Mouse (Mus musculus): Measurements from ENCODE around the gene Ism2.
"Not testable (repeated sequence)": the region's sequence is repeated elsewhere in the genome, so short reads cannot be mapped to it uniquely, and the experiment has no call there.

Gene Ism2

DNA sequence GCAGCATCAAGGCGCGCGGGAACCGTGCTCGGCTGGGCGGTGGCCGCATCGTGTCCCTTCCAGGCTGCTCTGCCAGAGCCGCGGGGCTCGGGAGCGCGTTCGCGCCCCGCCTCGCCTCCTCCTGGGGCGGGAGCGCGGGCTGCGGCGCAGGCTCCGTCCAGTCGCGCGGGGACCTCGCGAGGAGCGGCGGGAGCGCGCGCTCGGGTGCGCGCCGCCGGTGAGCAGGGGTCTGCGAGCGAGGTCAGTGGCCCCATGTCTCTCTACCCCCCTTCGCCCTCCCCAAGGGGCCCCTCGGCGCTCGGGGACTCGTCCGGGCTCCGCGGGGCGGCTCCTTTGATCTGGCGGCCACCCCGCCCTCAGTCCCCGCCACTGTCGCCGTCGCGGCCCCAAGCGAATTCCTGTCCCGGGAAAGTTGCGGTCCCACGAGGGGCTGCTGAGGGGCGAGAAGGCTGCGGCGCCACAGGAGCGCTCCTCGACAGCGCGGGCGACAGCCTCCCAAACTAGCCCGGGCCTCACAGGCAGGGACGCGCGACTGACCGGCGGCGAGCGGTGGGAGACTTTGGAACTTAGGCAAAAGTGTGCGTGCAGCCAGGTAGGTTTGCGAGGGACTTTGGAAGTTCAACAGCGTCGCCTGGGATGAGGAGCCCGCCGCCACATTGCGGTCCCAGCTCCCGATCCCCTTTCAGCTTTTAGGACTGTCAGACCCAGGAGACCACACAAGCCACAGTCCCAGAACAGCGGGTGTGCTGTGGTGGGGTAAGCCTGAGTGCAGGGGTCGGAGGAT lies at the start of gene Ism2:
Gene Ism2, minus strand, starts transcription at position 49 of the 784 bp plus-strand sequence.
- no peak for DNase-seq (ENCODE audit: low spot score in 2 of 2)

DNA sequence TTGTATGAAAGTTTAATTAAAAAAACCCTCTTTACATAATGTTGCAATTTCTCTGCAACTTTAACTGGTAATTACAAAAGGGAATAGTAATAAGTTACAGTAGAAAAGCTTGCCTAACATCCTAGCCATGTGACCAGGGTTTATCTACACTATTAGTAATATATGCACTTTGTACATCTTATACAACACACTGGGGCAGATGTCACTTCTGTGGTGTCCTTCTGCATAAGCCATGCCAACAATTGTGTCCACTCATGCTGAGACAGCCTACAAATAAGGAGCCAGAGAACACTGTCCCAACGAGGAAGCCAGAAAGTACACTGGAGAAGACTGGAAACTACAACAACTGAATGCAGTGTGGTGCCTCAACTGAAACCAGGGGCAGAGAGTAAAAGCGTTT lies 48.5 kb upstream of the Ism2 start:
- DNase-seq (ENCODE audit: low spot score in 2 of 2): no peak

DNA sequence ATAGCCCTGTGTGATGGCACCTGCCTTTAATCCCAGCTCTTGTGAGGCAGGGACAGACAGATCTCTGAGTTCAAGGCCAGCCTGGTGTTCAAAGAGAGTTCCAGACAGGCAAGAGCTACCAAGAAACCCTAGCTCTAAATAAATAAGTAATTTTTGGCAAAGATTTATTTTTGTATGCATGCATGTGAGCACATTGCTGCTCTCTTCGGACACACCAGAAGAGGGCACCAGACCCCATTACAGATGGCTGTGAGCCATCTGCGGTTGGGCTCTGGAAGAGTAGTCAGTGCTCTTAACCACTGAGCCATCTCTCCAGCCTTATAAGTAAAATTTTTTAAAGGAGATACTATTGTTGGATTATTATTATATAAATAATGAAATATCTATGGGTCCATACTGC lies 48.0 kb upstream of the Ism2 start:
- no peak for DNase-seq (ENCODE audit: low spot score in 2 of 2)

DNA sequence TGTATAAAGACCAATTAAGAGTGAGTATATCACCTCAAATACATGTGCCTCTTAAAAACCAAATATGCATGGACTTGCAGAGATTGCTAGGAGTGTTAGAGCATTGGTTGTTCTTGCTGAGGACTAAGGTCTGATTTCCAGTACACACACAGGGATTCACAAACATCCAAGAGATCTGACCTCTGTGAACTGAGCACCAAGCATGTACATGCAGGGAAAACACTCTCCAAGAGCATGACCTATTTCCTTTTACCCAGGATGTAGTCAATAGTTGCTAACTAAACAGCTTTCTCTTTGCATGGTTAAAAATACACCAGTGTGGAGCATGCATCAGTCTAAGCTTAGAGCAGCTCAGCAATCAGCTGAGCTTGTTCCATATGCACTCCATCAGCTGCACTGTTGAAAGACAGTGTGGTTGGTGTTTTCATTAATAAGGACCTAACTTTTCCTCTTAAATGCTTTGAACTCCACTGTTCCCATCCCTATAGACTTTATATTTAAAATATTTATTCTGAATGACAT lies 43.6 kb upstream of the Ism2 start:
- DNase-seq (ENCODE audit: low spot score in 2 of 2): no peak

DNA sequence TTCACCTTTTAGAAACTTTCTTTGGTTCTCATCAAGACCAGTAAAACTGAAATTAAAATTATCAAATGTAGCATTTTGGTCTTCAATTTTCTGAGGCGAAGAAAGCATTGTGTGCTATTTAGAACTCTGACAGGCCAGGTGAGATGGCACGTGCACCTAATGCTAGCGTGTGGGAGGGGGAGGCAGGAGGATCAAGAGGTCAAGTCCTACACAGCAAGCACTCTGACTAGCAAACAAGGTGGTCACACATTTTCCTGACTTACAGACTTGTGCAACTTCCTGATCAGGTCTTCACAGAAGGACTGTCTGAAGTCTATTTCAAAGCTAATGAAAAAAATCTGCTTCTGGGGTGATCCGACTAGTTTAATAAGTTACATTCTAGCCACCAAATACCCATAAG lies 38.6 kb upstream of the Ism2 start:
- DNase-seq (ENCODE audit: low spot score in 2 of 2): no peak

DNA sequence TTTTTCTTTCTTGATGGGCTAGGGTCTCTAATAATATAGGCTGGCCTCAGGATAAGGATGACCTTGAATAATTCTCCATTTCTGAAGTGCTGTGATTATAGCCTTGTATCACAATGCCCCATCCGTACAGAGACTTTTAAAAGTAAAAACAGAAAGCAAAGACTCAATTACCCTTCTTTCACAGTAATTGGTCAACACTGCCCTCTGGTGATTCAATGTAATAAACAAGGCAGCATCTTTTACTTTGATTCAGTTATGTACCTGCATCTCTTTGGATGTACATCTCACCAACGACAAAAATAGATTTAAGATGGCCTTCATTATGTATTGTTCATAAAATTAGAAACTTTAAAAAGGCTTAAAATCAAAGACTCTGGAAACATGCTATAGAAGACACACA lies 35.4 kb upstream of the Ism2 start:
- peak in 1 of 2 experiments; percentile 7 for DNase-seq (ENCODE audit: low spot score in 2 of 2)

DNA sequence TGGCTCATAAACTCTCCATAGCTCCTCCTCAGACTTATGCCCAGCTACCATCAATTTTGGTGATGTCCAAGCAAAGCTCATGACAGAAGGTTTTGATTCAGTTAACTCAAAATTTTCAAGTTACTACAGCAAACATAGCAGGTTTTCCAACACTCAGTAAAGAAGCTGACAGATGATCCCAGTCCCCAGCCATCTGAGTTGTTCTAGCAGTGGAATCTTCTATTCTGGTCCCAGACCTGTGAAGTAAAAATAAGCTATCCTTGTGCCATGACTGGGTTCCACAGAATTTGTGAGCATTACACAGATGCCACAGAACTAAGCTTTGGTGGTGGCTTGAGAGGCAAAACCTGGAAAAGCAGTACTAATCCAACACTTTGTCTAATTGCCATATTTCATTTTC lies 34.3 kb upstream of the Ism2 start:
- no peak for DNase-seq (ENCODE audit: low spot score in 2 of 2)

DNA sequence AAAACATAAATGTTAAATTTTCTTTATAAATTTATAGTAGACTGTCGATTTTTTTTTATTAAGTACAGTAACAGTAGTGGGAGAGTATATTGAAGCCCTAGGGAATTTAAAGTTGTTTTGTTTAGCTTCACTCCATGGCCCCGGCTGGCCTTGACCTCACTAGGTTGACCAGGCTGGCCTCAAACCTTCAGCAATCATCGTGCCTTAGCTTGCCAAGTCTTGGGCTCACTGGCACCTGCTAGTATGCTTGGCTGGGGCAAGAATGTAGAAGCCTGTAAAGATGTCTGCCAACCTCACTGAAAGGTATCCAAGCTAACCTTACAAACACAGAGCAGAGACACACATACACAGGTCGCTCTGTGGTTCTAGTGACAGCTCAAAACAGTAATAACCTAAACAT lies 33.0 kb upstream of the Ism2 start:
- DNase-seq (ENCODE audit: low spot score in 2 of 2): no peak

DNA sequence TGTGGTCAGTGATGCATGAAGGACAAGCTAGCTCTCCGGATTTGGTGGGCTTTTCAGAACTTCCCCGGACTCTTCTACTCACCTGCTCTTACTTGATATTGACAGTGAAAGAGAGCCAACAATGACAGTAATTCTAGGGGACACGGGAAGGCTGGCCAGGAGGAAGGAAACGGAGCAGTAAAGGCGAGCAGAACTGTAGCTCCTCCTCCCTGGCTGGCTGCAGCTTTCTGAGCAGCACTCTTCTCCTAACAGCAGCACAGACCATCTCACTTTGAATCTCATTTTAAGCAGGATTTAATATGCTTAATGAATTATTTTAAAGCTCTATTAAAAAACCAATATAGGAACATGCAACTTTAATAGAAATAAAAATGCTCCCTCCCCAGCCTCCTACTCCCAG lies 32.4 kb upstream of the Ism2 start:
- no peak for DNase-seq (ENCODE audit: low spot score in 2 of 2)

DNA sequence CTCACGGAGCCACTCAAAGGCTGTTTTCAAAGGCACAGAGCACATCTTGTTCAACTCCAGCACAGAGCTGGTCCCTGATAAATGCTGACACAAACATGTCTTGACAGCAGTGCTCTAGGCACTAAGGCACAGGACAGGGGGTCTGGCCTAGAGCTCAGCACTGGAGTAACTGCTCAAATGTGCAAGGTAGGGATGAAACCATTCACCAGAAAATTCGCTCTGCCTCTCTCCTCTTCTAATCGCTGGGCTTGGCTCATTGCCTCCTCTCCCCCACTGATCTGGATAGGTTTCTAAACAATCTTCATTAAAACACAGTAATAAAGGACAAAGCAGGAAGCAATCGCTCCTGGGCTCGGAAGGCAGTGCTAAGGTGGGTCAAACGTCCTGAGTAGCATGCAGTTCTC lies 31.6 kb upstream of the Ism2 start:
- no peak for DNase-seq (ENCODE audit: low spot score in 2 of 2)

DNA sequence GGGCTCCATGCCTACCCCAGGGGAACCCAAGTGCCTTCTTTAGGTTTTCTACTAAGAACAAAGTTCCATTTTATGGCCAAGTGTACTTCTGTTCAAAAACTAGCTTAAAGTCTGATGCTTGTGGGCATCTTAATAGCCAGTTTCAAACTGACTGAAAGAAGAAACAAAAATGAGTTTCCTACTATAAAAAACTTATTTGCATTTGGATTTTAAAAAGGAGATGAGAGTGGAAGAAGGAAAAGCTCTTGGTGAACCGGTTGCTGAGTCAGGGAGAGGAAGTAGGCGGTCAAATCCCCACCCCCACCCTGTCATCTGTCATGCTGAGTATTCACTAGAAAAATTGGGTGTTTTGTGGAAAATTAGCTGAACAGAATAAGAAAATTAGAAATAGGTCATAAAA lies 30.7 kb upstream of the Ism2 start:
- no peak for DNase-seq (ENCODE audit: low spot score in 2 of 2)

DNA sequence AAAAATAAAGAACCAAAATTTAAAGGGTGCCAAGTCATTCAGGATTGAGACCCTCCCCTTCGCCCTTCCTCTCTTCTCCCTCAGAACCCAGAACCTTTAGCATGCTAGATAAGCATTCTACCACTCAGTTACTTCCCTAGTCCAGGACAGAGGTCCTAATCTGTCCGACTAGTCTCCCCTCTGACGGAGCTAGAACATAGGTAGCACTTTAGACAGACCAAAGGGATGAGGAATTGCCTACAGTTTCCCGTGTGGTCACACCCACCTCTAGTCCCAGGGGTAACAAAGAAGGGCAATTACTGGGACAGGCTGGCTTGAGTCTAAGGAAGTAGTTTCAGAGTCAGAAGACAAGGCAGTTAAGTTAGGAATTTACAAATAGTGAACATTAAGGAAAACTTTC lies 28.5 kb upstream of the Ism2 start:
- no peak for DNase-seq (ENCODE audit: low spot score in 2 of 2)

DNA sequence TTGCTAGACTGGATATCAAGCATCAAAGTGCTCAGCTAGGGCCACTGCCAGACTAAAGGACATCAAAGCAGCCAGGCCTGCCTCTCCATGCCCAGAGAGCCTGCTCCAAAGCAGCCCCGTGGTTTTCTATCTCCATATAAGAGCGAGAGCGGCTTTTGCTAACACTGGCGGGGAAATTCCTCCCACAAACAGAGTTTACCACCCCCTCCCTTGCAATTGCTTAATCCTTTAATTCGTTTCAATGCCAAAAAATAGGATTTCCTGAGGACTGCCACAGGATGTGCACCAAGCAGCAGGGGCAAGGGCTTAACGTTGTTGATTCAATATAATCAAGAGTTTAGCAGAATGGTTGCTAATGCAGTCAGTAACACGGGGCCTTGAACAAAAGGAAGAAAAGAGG lies 28.1 kb upstream of the Ism2 start:
- no peak for DNase-seq (ENCODE audit: low spot score in 2 of 2)

DNA sequence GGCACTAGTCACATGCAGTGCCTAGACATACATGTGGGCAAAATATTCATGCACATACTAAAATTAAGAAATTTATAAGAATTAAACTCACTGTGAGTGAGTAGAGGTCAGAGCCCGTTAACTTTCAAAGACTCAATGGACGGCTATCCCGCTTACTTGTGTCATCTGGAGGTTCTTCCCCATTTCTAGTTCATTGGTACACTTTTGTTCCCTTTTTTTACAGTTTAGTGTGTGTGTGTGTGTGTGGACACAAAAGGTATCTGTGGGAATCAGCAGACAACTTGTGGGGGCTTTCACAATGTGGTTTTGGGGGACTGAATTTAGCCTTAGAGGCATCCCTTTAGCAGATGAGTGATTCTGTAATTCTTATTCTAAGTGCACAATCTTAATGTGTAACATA lies 25.9 kb upstream of the Ism2 start:
- no peak for DNase-seq (ENCODE audit: low spot score in 2 of 2)

DNA sequence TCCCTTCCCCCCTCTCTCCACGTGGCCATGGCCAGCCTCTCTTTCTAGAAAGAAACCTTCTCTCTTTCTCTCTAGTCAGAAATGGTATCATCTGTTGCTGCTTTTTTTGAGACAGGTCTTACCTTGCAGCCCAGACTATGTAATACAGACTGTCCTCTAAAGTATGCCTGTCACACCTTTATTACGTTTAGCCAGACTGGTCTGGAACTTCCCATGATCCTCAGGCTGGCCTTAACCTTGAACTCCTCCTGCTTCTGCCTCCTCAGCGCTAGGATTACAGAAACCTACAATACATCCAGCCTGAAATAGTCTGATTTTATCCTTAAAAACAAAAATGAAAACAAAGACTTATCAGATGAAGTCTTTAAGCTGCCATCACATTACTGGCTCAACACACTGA lies 19.7 kb upstream of the Ism2 start:
- DNase-seq (ENCODE audit: low spot score in 2 of 2): no peak

DNA sequence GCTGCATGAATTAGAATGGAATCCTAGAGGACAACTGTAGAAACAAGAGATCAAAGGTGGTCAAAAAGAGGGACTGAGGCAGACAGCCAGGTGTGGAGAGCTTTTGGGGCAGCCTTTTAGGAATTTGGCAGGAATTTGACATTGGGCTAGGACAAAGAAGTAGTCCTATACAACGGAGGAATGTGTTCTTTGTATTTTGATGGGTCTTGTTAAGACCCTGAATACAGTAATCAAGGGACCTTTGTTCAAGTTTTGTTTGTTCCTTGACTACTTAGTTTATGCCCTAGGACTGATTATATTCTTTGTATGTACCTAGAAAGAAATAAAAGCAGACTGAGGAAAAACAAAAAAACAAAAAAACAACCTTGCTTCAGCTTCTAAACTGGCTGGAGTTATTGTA lies 18.4 kb upstream of the Ism2 start:
- no peak for DNase-seq (ENCODE audit: low spot score in 2 of 2)

DNA sequence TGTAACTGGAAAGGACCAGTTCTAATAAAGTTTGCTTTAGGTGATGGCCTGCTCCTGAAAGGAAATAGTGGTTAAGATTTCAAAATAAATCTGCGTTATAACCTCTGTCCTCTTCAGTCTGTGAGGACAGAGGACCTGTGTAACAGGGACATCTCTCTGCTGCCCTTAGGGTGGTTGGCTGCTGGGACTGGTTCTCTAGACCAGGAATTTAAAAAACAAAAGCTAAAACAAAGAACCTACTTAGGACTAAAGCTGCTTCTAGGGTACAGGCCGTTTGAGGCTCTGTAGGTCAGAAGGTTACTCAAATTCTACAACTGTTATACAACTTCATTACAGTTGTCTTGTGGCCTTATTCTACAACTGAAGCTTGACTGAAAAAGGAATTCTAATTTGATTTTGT lies 13.6 kb upstream of the Ism2 start:
- no peak for DNase-seq (ENCODE audit: low spot score in 2 of 2)

DNA sequence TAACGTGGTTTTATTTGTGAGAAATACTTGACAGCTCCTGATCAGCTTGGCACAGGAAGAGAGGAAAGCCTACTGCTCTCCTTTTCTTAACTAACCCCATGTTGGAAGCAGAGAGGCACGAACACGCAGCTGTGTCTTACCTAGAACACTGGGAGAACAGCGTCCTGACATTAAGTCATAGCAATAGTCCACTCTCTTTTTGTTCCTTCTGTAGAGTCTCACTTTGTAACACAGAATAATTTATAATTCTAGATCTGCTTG lies 7.0 kb upstream of the Ism2 start:
- DNase-seq (ENCODE audit: low spot score in 2 of 2): not testable (repeated sequence)

DNA sequence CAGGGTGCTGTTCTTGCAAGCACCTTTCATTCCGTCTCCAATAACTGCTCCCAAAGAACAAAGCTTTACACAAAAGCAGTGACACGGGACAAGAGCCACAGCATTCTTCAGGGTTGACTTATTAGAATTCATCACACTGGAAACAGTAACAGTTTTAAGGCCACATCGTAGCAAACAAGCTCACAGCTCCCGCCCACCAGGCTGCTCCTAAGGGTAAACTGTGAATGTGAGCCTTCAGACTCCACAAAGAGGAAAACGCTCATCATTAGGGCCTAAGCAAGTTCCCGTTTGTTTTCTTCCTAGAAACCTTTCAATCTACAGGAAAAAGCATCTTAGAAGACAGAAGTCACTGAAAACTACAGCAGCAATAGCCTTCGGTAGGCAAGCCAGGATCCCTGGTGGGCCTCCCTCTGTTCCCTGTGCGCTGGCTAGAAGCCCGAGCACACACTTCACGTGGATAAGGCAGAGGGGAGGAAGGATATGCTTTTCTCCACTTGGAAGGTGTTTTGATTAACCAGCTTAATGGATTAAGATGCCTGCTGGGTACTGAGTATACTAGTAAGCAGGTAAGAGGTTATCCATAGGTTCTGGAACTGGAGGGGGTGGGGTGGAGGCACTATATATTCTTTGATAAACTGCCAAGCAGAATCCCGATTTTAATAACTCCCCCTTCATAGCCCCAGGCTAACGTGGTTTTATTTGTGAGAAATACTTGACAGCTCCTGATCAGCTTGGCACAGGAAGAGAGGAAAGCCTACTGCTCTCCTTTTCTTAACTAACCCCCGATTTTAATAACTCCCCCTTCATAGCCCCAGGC lies 6.5 kb upstream of the Ism2 start:
- DNase-seq (ENCODE audit: low spot score in 2 of 2): no peak

DNA sequence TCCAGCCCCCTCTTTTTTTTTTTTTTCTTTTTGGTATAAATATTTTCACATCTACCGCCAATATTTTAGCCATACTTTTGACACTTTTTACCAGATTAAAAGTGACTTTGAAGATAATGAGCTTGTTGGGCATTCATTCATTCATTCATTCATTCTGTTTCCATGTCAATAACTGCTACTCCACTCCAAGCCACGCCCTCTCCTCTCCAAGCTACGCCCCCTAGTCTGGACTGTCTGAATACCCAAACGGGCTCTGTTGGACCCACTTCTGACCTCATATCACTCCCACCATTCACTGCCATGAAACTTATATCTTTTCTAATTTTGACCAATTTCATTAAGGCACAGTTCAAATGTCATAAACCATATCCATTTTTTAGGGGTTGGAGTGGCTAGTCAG lies 1.7 kb upstream of the Ism2 start:
- no peak for DNase-seq (ENCODE audit: low spot score in 2 of 2)

DNA sequence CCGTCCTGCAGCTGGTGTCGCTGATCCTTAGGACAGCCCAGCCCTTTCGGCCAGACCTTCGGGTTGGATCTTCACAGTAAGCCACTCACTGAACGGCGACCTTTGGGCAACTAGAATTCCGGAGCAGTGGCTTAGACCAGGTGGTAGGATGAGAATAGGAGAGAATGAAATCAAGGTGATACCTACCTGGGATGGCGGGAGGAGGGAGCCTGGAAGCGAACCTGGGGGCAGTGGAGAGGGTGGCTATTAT lies 861 bp upstream of the Ism2 start:
- no peak for DNase-seq (ENCODE audit: low spot score in 2 of 2)

DNA sequence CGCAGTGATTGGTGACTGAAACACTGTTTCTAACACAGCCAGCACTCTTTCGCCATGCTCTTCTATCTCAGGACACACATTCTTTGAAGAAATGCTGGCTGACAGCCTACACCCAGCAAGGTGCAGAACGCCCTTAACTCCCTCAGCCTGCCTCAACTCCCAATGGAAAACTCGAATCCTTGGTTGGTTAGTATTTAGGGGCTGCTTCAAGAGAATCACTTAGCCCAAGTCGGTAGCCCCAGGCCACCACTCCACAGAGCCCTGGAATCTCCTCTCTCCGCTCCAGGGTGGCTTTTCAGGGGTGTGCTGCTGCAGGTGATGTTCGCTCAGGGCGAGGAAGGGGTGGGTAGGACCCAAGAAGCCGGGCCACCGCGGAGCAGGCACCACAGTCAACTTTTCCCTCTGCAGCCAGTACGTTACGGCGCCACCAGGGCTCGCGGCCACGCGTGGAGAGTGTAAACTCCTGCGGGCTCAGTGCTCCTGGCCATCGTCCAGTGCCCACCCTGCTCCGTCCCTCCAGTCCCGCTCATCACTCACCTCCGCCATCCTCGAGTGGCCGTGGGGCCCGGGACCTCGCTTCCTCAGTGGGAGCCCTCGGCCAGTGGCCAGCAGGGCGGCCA lies 358 bp downstream of the Ism2 start:
- DNase-seq (ENCODE audit: low spot score in 2 of 2): no peak

DNA sequence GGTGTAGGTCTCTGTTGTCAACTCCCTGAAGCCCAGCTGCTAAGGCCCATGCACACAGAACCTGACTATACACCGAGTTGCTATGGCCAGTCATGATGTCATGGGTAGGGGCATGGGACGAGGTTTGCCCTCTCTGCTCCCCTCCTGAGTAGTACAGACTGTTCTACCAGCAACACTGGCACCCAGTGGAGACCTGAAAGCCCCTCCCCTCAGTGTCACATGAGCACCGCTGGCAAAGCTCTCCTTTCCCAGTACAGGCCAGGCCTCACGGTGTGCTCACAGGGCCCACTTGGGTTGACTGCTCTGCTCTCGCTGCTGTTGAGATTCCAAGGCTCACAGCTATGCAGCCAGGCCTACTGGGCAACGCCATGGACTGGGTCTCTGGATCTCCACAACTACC lies 5.6 kb downstream of the Ism2 start:
- no peak for DNase-seq (ENCODE audit: low spot score in 2 of 2)

All from thymus, postnatal 10 days (tissue).